Mouse (Mus musculus): ENCODE results near the gene Bsdc1. TPM values are rescaled to one million over a fixed set of nuclear protein-coding genes. Genes with fewer than 3 reads are reported as not detected.

Bsdc1 gene
- total and polyA plus RNA-seq, 3 experiments: 14.1 to 19.2 TPM; not detected in 1

DNA sequence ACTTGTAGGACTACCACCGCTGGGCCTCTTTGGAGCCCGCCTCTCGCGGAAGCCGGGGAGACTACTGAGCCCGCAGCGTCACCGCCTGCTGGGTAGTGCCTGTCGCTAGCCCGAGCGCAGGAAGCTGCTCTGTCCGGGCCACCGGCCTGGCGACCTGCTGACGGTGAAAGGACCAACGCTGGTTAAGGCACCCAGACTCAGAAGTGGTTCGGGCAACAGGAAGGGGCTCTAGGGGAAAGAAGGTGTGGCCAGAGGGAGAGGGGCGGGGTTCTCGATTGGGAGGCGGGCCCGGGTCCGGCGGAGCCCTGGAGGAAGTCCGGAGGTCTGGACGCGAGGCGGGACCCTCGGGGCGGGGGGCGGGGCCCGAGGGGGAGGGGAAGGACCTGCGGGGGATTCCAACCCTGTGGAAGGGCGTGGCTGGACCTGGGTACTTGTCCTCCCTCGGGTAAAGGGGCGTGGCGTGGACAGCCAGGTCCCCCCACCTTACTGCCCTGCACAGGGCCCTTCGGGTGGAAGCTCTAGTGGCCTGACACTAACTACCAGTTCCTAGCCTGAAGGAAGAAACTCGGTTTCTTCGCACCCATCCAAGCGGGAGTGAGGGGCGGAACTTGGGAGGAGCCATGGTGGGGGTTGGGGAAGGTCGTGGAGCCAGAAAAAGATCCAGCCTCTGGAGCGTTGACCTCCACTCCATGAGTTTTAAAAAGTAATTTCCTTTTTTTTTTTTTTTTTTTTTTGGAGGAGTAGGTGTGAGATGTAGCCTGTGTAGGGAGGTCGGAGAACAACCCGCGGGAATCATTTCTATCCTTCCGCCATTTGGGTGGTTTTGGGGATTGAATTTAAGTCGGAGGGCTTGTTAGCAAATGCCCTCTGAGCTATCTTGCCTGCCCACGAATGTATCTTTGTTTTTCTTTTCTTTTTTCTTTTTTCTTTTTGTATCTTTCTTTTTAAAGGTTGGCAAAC, 39.5 kb downstream of the Bsdc1 start:
- no peaks in the 10 kb centered on the region for H3K9me3 ChIP-seq (replicated peaks; ENCODE audit: insufficient read depth, low read length)

GRCm38 (mm10) chr4:129502327-129502888, 41.0 kb downstream of the Bsdc1 start:
- Histone ChIP-seq H3K4me1 (ENCODE audit: control insufficient read depth in 1 of 2, insufficient read depth in 2 of 2, low read length in 2 of 2) (peaks cover 3 to 12% of the 10 kb centered on the region in 2 experiments), H3K27ac (ENCODE audit: control insufficient read depth, low read depth, low read length) (no peak overlapping the region), H3K36me3 (ENCODE audit: control insufficient read depth in 1 of 2, insufficient read depth in 2 of 2, low read length in 2 of 2) (0 out of 4 replicates have a peak, but pooled peaks cover 0 to 3% of the 10 kb centered on the region in 2 experiments), H3K27me3 (ENCODE audit: control insufficient read depth in 1 of 2, insufficient read depth in 2 of 2, low read length in 2 of 2) (no peaks in the 10 kb centered on the region), H3K4me3 (ENCODE audit: control insufficient read depth in 1 of 2, insufficient read depth in 1 of 2, low read depth in 2 of 2, low read length in 2 of 2) (no peak overlapping the region), H3K9ac (ENCODE audit: control insufficient read depth, low read depth, low read length, poor library complexity, severe bottlenecking) (no peak overlapping the region), H3K79me2 (ENCODE audit: control insufficient read depth, insufficient read depth, low read length, poor library complexity) (no peaks in the 10 kb centered on the region), H3K9me3 (replicated peaks; ENCODE audit: insufficient read depth, low read length) (no peaks in the 10 kb centered on the region)
- DNase-seq (ENCODE audit: low read depth, low spot score): no peak
- TF ChIP-seq TBP (IDR thresholded peaks at IDR 0.05; ENCODE audit: low read depth, low read length): no peak
- no peak for TF ChIP-seq POLR2AphosphoS5 (IDR thresholded peaks at IDR 0.05; ENCODE audit: borderline replicate concordance, low read depth, low read length)
- TF ChIP-seq MYC (IDR thresholded peaks at IDR 0.05; ENCODE audit: low read depth, low read length): no peak
- no peak for TF ChIP-seq CHD2 (IDR thresholded peaks at IDR 0.05; ENCODE audit: low read length)
- no peak for TF ChIP-seq POLR2AphosphoS2 (IDR thresholded peaks at IDR 0.05; ENCODE audit: low read length)
- TF ChIP-seq TAL1 (IDR thresholded peaks at IDR 0.05; ENCODE audit: low read length): no peak
- no peak for TF ChIP-seq MAZ (IDR thresholded peaks at IDR 0.05; ENCODE audit: low read depth, low read length)
- TF ChIP-seq JUND (IDR thresholded peaks at IDR 0.05; ENCODE audit: low read depth, low read length): no peak
- TF ChIP-seq GATA1 (IDR thresholded peaks at IDR 0.05; ENCODE audit: low read depth, low read length): no peak

More for the DNA sequence above, 39.5 kb downstream of the Bsdc1 start:
- no peaks in the 10 kb centered on the region for H3K79me2 ChIP-seq (ENCODE audit: control insufficient read depth, insufficient read depth, low read length, poor library complexity)
- H3K27me3 ChIP-seq (ENCODE audit: control insufficient read depth in 1 of 2, insufficient read depth in 2 of 2, low read length in 2 of 2): no peaks in the 10 kb centered on the region
- peak; percentile 69 for DNase-seq (ENCODE audit: low read depth, low spot score)
- peak overlapping the region; percentile 56 to 71 for H3K4me3 ChIP-seq (ENCODE audit: control insufficient read depth in 1 of 2, insufficient read depth in 1 of 2, low read depth in 2 of 2, low read length in 2 of 2)
- peak overlapping the region; percentile 35; the same call in 1 of the 2 replicates for H3K9ac ChIP-seq (ENCODE audit: control insufficient read depth, low read depth, low read length, poor library complexity, severe bottlenecking)
- H3K27ac ChIP-seq (ENCODE audit: control insufficient read depth, low read depth, low read length): no peak overlapping the region
- H3K36me3 ChIP-seq (ENCODE audit: control insufficient read depth in 1 of 2, insufficient read depth in 2 of 2, low read length in 2 of 2): 0 out of 4 replicates have a peak, but pooled peaks cover 0 to 3% of the 10 kb centered on the region in 2 experiments
- TF ChIP-seq MYB (IDR thresholded peaks at IDR 0.05; ENCODE audit: low read depth, low read length) (no peak), ZNF384 (IDR thresholded peaks at IDR 0.05; ENCODE audit: low read depth, low read length) (peak; percentile 13; the same call in 1 of the 2 replicates), BHLHE40 (IDR thresholded peaks at IDR 0.05; ENCODE audit: borderline replicate concordance, low read depth, low read length) (no peak)
- H3K4me1 ChIP-seq (ENCODE audit: control insufficient read depth in 1 of 2, insufficient read depth in 2 of 2, low read length in 2 of 2): peaks cover 3 to 12% of the 10 kb centered on the region in 2 experiments
